Mouse (Mus musculus): Measurements from ENCODE around the gene Slc7a10.

- no peak for TF ChIP-seq CTCF (IDR thresholded peaks at IDR 0.05)
- no peak for TF ChIP-seq POLR2A (IDR thresholded peaks at IDR 0.05; ENCODE audit: insufficient read depth, low read depth, low read length)
Observed at GRCm38 (mm10) chr7:35172519-35172918, 13.7 kb upstream of the Slc7a10 start.

Measured in heart, adult 2 months (tissue).